Mouse (Mus musculus): Measurements from ENCODE around the gene Kif11.

The Kif11 gene

DNA sequence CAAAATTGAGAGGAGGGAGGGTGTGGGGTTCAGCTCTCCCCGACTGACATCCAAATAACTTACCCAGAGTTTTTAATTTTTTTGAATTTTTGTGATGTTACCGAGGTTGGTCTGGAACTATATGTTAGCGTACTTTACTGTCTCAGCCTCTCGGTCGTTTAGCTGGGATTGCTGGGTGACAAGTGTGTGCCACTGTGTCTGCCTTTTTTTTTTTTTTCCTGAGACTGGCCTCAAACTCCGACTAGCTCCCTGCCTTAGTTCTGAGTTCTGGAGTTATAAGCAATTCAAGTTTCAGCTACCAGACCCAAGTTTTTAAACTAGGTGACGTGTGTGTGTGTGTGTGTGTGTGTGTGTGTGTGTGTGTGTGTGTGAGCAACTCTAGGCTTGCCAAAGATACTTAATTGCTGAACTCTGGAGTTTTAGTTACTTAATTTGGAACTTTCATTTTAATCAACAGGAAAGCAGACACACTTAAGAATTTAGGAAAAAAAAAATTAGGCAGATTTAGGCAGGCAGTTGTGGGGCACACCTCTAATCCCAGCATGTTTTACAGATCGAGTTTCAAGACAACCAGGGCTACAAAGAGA is 1.3 kb downstream of the Kif11 start:
- DNase-seq (ENCODE audit: low spot score), result no peak

DNA sequence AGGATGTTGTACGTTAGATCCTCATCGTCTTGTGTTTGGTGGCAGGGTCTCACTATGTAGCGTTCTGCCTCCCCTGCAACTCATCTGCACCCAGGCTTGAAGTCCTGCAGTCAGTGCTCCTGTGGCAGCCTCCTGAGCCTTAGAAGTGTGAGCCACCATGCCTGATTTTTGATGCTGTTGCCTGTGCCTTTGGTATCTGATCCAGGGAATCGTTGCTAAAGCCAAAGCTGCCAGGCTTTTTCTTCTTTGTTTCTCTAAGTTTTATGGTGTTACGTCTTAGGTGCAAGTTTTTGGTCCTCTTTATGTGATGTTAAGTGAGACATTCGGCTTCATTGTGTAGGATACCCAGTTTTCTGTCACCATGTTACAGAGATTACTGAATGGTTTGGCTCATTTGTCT is 2.6 kb downstream of the Kif11 start:
- DNase-seq (ENCODE audit: low spot score), result no peak

DNA sequence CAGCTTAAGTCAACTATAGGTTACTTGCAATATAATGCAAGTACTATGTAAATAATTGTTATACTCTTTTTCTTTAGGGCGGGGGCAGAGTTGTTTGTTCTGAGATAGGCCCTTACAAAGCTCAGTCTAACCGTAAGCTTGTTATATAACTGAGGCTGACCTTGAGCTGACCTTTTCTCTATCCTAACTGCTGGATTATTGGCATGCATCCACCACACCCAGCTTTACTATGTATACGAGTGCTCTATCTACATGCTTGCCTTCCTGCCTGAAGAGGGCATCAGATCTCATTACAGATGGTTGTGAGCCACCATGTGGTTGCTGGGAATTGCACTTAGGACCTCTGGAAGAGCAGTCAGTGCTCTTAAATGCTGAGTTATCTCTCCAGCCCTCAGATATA is 9.9 kb downstream of the Kif11 start:
- DNase-seq (ENCODE audit: low spot score), result no peak

DNA sequence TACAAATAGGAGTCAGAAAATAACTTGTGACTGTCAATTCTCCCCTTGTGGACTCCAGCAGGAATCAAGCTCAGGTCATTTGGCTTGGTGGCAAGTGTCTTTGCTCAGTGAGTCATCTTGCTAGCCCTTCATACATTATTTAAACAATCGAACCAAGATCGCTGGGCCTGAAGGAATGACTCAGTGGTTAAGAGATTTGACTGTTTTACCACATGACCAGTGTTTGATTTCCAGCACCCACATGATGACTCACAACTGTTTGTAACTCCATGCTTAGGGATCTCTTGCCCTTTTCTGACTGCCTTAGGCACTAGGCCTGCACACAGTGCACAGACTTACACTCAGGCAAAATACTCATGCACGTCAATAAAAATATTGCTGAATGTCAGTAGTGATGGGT is 15.7 kb downstream of the Kif11 start:
- DNase-seq (ENCODE audit: low spot score), result no peak

DNA sequence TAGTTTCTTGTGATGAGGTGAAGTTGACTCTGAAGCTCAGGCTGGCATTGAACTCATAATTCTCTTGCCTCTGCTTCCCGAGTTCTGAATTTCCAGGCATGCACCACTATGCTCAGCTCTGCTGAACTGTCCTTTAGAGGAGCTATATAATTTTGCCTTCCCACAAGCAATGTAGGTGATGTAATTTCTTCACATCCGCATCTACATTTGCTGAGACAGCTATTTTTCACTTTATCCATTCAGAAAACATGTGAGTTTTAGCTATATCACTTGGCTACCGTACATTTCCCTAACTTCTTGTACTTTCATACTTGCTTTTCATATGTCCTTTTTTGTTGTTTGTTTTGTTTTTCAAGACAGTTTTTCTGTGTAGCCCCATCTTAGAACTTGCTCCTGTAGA is 20.1 kb downstream of the Kif11 start:
- DNase-seq (ENCODE audit: low spot score), result no peak

DNA sequence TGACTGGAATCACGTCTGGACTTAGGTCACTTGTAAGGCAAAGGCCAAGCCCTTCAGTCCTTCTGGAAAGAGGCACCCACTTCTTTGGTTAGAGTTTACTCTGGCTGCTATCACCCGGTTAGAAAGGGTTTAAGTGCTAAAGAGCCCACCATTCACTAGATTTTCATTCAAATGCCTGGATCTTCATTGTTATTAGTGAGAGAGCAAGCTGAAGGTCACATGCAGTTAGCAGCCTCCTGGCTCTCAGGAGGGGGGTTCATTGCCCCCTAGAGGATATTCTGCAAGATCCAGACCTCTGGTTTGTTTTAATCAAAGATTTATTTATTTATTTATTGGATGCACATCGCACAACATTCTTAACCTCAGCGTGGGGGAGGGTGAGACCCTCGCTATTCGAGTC is 24.7 kb downstream of the Kif11 start:
- no peak for DNase-seq (ENCODE audit: low spot score)

DNA sequence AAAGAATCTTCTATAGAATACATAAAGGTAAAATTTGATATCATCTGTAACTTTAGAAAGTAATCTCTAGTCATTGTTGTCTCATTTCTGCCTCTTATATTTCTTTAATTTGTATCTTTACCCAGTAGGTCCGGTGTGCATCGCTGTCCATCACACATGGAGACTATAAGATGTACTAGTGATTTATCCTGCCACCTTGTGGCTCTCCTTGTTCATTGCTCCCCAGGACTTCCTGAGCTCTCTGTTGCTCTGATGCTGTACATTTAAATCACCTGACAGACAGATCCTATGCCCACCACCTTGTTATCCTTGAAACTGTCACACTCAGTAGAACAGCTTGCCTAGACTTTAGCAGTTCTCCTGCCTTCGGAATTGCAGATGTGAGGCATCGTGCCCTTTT is 42.1 kb downstream of the Kif11 start:
- DNase-seq (ENCODE audit: low spot score), result peak; percentile 50

DNA sequence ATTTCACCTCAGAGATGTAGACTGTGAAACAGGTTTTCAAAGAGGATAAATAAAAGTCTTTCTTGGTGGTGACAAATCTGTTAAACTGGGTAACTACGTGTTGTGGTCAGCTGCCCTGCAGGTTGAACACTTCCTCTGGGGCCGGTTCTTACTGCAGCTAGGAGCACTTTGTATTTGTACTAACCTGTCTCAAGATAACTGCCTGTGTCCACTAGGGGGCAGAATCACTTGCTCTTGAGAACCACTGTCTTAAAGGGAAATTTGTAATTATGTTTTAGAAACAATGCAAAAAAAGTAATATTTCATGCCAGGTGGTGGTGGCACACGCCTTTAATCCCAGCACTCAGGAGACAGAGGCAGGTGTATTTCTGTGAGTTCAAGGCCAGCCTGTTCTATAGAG is 43.4 kb downstream of the Kif11 start:
- peak; percentile 67 for DNase-seq (ENCODE audit: low spot score)

DNA sequence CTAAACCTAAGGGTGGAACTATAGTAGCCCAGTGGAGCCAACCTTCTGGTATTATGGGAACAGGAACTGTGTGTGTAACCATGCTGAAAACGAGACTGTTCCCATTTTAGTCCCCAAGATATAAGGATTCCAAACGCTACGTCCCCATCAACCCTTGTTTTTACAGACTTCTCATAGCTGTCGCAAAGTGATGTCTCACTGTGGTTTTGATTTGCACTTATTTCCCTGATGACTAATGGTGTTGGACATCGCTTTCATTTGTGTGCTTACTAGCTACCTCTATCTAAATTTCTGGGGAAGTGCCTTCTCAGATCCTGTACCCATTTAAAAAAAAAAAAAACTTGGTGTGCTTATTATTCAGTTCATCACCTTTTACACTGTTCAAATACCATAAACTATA is 52.4 kb downstream of the Kif11 start:
- no peak for DNase-seq (ENCODE audit: low spot score)

DNA sequence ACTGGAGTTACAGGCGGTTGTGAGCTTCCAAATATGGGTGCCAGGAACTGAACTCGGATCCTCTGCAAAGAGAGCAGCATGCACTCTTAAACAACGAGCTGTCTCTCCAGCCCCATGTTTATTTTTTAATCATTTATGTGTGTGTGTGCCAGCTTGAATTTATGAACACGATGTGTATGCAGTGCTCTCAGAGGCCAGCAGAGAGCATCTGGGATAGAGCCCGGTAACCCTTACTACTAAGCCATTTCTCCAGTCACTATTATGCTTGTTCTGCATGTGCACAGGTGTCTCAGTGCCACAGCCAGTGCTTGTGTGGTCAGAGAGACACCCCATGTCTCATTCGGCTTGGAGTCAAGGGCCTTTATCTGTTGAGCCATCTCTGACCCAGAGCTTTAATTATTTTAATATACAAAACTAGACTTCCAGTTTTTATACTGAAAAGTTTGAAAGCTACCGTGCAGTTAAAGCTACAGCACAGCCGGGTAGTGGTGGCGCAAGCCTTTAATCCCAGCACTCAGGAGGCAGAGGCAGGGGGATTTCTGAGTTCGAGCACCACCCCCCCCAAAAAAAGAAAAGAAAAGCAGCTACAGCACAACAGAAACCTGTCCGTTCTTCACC is 55.0 kb downstream of the Kif11 start:
- no peak for DNase-seq (ENCODE audit: low spot score)

DNA sequence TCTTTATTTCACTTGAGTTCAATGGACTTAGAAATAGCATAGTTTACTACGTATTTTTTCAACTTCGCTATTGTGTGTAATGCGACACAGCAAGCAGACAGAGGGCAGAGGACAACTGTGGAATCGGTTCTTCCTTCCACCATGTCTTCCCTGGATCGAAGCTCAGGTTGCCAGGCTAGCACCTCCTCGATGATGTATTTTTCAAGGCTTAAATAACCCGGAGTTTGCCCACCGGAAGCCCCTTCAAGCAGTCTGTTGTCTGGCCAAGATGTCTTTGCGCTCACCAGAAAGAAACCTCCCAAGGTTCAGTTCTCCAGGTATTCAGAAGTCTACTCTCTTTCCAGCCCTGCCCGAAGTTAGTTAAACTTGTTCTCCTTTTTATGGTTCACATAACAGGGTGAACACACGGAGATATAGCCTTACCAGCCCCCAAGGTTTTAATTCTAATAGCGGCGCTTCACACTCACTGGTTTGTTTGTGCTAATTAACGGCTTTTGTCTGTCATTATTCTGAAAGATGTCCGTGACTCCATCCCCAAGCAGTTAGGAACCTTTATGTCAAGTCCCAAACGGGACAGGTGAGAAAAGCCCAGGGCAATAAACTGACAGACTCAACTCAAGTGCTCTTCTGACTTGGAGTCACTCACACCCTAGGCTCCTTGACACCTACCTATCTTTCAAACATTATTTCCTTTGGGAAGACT is 56.8 kb downstream of the Kif11 start:
- no peak for DNase-seq (ENCODE audit: low spot score)

DNA sequence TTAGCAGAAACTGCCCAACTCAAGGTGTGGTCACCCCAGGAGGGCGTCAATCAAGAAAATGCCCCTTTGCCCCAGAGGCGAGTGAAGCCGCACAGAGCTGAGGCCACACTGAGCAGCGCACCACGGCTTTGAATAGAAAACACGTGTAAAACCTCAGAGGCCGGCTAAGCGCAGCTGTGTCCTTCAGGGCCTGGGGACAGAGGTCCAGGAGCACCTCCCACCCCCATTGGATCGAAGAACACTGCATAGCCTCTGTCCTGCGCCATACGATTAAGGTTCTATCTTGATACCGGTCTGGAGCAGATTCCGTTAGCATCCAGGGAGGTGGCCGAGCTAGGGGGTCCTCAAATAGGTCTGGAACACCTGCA is 57.7 kb downstream of the Kif11 start:
- DNase-seq (ENCODE audit: low spot score), result no peak

DNA sequence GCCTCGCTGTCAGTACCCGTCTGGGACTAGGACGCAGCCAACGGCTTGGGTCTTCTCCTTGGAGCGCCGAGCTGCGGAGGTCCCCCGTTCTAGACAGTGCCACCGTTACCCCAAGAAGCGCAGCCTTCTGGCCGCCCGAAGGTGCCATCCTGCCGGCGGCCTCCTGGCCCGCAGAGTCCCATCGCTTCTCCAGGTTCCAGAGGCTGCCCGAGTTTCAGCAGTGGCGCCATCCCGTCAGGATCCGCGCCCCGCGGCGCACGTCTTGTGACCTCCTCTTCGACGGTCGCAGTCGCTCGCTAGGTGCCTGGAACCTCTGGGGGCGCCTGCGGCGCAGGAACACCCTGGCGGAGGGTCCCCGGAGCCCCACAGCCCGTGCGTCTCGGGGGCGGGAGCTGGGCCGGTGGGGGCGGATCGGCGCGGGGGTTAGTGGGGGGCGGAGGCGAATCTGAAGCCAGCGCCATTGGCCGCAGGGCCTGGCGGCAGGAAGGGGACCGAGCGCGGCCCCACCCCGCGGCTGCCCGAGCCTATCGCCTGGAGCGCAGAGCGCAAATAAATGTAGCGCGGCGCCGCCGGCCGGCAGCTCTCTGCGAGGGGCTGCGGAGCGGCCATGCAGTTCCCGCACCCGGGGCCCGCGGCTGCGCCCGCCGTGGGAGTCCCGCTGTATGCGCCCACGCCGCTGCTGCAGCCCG is 58.2 kb downstream of the Kif11 start, which contains the start of gene Hhex:
Gene Hhex (plus strand): TSS at position 548 of the 689 bp plus-strand sequence.
- DNase-seq (ENCODE audit: low spot score), result peak; percentile 87

DNA sequence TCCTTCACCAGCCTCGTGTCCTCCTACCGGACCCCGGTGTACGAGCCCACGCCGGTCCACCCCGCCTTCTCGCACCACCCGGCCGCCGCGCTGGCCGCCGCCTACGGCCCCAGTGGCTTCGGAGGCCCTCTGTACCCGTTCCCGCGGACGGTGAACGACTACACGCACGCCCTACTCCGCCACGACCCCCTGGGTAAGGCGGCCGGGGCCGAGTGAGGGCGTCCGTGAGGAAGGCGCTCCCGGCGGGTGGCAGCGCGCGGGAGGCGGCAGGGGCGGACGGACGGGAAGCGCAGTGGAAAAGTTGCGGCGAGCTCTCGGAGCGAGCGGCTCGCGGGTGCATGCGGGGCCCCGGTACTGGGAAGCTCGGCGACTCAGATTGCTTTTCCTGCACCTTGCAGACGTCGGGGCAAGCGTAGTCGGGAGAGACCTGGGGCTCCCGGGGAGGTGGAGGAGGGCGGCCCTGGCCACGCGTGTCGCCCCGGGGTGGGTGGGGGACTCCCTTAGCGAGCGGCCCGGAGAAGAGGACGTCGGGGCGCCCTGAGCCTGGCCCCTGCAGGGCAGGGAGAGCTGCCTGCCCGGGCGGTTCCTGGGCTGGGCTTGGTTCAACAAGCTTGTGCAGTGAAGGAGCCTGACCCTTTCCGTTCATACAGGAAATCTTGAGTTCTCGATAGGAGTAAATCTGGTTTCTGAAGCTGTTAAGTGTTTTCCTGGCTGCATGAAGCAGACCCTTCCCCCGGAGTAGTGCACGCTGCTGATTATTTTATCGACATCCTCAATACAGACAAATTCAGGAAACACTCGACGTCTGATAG is 59.0 kb downstream of the Kif11 start:
- peak; percentile 77 for DNase-seq (ENCODE audit: low spot score)

DNA sequence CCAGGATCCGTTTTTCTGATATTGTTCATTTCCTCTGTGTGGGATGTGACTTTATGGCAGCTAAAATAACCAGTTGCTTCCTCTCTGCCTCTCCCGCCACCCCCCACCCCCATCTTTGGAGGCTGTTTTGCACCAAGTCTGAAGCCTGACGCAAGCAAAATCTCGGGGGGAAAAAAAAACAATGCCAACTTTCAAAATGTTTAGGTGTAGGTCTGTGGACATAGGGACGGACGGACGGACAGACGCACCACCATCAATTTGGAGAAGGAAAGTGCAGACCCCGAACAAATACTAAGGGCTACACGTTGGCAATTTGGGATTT is 59.6 kb downstream of the Kif11 start:
- DNase-seq (ENCODE audit: low spot score), result no peak

DNA sequence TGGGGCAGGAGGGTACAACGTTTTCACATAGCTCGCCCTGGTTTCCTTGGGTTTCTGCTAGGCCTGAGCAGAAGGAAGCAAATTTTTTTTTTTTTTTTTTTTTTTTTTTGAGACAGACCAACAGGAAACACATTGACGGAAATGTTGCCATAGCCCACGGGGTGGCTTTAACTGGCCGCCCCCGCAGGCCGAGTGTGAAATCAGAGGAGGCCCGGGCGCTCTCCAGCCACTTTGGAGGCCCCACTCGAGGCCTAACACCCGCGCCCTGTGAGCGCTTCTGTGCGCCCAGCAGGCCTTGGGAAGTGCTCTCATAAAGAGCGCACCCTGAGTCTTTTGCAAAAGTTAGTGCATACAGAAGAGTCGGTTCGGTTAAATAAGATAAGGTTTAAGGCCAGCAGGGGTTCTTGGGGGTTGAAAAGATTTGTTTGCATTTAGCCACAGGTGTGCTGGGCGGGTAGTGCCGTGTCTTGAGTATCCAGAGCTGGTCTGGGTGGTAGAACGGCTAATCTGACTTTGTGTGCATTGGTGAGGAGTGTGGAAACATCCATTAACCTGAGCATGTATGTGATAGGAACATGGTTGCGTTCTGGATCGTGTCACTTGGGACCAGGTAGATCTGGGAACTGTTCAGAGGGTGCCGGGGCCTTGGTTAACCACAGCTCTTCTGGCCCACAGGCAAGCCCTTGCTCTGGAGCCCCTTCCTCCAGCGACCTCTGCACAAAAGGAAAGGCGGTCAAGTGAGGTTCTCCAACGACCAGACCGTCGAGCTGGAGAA is 60.5 kb downstream of the Kif11 start:
- DNase-seq (ENCODE audit: low spot score), result peak; percentile 53

DNA sequence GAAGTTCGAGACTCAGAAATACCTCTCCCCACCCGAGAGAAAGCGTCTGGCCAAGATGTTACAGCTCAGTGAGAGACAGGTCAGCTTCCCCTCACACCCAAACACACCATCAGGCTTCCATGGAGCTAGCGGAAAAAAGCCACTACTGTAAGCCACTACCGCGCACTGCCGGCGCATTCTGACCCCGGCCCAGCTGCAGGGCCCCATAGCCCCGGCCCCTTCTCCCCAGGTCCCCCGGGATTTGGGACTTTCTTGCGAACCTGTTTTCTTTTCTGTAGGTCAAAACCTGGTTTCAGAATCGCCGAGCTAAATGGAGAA is 61.0 kb downstream of the Kif11 start:
- no peak for DNase-seq (ENCODE audit: low spot score)

DNA sequence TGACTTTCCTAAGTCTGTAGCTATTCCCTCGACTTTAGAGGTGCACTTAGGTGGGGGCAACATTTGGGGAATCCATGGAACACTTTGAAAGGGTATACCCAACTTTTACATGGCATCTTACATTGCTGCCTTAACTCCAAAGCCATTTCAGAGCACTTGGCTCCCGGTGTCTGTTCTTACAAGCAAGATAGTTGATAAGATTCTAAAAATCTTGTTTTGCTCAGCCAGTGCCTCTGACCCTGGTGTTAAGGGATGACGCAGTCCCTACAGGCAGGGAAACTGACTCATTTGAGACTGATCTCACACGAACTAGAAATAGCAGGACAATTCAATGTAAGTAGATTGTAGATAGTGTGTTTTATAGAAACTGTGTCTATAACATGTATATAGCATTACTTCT is 64.0 kb downstream of the Kif11 start:
- no peak for DNase-seq (ENCODE audit: low spot score)

DNA sequence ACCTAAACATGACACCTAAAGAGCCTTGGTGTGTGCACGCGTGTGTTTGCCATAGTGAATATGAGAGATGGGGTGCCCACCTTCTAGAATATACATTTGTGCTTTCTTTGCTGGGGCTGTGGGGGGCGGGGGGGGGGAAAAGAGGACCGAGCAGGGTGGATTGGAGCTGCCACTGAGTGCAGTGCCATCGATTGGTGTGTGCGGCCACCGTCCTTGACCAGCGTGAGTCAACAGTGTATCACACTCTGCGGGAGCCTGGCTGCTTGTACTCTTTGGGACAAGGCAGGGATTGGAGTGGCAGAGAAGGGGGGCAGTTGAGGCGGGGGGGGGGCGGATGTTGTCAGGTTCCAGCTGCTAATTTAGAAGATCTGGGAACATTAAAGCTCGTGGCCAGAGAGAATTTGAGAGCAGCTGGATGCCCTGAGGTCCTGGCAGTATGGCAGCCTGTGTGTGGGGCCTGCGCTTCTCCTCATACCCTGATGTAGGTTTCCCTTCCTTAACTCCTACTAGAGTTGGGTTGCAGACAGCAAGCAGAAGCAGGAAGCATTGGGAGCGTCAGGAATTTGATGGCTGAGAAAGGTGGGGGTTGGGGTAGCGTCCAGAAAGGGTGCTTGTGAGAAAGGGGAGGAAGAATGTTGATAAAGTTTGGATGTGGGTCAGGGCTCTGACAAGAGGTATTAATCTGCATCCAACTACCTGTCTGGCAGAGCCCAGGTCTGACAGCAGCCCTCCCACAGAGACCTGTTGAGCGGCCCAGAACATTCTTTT is 64.7 kb downstream of the Kif11 start:
- no peak for DNase-seq (ENCODE audit: low spot score)

DNA sequence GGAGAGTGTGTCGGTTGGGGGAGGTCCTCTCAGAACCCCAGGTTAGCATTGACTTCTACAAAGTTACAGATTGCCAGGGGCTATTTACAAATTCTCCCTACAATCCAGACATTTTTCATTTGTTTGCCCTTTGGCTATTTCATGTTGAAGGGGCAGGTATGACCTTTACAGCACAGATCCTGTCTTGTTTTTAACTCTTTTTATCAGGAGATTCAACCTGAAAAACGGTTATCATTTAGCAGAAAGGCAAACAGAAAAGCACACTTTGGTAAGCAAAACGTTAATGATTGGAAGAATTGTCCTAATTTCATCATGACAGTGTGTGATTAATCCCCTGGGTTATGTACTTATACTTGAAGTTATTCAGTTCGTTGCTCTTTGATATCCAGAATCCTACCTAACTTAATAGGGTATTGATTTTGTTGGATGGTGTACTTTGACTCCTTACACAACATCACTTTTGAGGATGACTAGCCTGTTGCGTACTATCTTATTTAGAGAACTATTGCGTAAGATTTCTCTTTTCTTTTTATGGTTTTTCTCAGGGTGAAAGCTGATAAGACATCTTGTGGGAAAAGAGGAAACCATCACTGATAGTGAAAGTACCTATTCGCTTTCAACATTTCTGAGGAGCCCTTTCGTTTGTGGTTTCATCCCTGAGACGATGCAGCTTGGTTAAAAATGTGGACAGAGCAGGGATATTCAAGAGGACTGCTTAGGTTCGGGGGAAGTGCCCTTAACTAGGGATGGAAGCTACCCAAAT is 66.5 kb downstream of the Kif11 start:
- DNase-seq (ENCODE audit: low spot score), result no peak

Data from lung, postnatal 25 days (tissue).